Comparison of ENCODE assay signal across 14 mouse cellular contexts in genomic region chr15:59248477-59249260, GRCm38 (mm10).
DNase-seq lines count a peak whose midpoint lies in the region; ATAC-seq lines count a peak whose summit lies in the region.
"Had no signal": no experiment of that assay in that cellular context is flagged by ENCODE, and none has a peak within 500 bp of the region (broad histone marks: within the 10 kb centered on the region; RNA-seq: fewer than 3 reads in every experiment).

No protein-coding gene starts in this region.

- H3K4me1 ChIP-seq in embryonic facial prominence, embryonic 14.5 days (ENCODE audit: control insufficient read depth, insufficient read depth, low read length): peaks cover 13% of the 10 kb centered on the region; the same call in 1 of the 2 replicates
- H3K4me1 ChIP-seq in limb, embryonic 13.5 days: peaks cover 25% of the 10 kb centered on the region

- H3K9me3 ChIP-seq in embryonic facial prominence, embryonic 14.5 days (ENCODE audit: control insufficient read depth, low read length): no peaks in the 10 kb centered on the region
- H3K9me3 ChIP-seq in limb, embryonic 13.5 days: no peaks in the 10 kb centered on the region

- H3K9ac ChIP-seq in embryonic facial prominence, embryonic 14.5 days (ENCODE audit: low read depth, low read length): no peak overlapping the region
- H3K9ac ChIP-seq in limb, embryonic 13.5 days: no peak overlapping the region

- peak; percentile 94 for DNase-seq in heart, adult 11 months
- no peak for DNase-seq in heart, postnatal 36 days
- peak; percentile 22 to 23 for DNase-seq in B cell, adult 2 months
- peak; percentile 51 for DNase-seq in embryonic facial prominence, embryonic 14.5 days (ENCODE audit: low spot score)
- no peak for DNase-seq in layer of hippocampus, adult 8-10 months (ENCODE audit: low spot score in 2 of 2)
- no peak for DNase-seq in right cerebral cortex, postnatal 25 days
- no peak for DNase-seq in cerebellum, adult 11 months
- DNase-seq: adrenal gland, postnatal 14 days; cerebellum, postnatal 14 days; liver had no signal

- 45% methylated on average over 11 of the region's 12 CpGs for WGBS in embryonic facial prominence, embryonic 14.5 days
- WGBS in limb, embryonic 13.5 days: 30% methylated on average over 11 of the region's 12 CpGs

- intact Hi-C loops in heart, postnatal 36 days (cut with DNase I): loop anchor here (5.0 kb wide), 1 partner anchor 51 kb away; no protein-coding TSS in a partner anchor

- ATAC-seq in embryonic facial prominence, embryonic 14.5 days (ENCODE audit: low read depth): peak; percentile 57; the same call in 1 of the 2 replicates
- ATAC-seq in limb, embryonic 13.5 days (ENCODE audit: low FRiP score, low read depth): peak; percentile 69; the same call in 1 of the 2 replicates
- ATAC-seq: forebrain, embryonic 16.5 days; midbrain, embryonic 16.5 days; Patski had no signal

- H3K36me3 ChIP-seq in embryonic facial prominence, embryonic 14.5 days (ENCODE audit: control insufficient read depth, insufficient read depth, low read length): no peaks in the 10 kb centered on the region
- no peaks in the 10 kb centered on the region for H3K36me3 ChIP-seq in limb, embryonic 13.5 days

- no peak overlapping the region for H3K4me2 ChIP-seq in embryonic facial prominence, embryonic 14.5 days (ENCODE audit: low read depth, low read length)
- H3K4me2 ChIP-seq in limb, embryonic 13.5 days (replicated peaks): peak overlapping the region; percentile 38

- H3K4me3 ChIP-seq in embryonic facial prominence, embryonic 14.5 days (ENCODE audit: low read depth, low read length): no peak overlapping the region
- H3K4me3 ChIP-seq in limb, embryonic 13.5 days: no peak overlapping the region

- no peaks in the 10 kb centered on the region for H3K27me3 ChIP-seq in embryonic facial prominence, embryonic 14.5 days (replicated peaks; ENCODE audit: control insufficient read depth, insufficient read depth, low read length)
- H3K27me3 ChIP-seq in limb, embryonic 13.5 days: no peaks in the 10 kb centered on the region
- H3K27me3 ChIP-seq: Patski had no signal

- H3K27ac ChIP-seq in embryonic facial prominence, embryonic 14.5 days (replicated peaks; ENCODE audit: low read depth, low read length): 0 out of 2 replicates have a peak overlapping the region, but pooled peaks have one; percentile 15
- peak overlapping the region; percentile 39; the same call in 1 of the 2 replicates for H3K27ac ChIP-seq in limb, embryonic 13.5 days

Comparison
In these comparisons a context has a peak if more than half of its experiments do, and no peak if none do; other contexts are left out.
1. DNase-seq: peak in heart, adult 11 months (single experiment), B cell, adult 2 months (2 of 2) and embryonic facial prominence, embryonic 14.5 days (single experiment); none in heart, postnatal 36 days (0 of 2), layer of hippocampus, adult 8-10 months (0 of 2), right cerebral cortex, postnatal 25 days (single experiment) and cerebellum, adult 11 months (single experiment).